Mouse (Mus musculus): ENCODE results near the gene Mill1. TPM values are rescaled to one million over a fixed set of nuclear protein-coding genes. Genes with fewer than 3 reads are reported as not detected.
"Not testable (repeated sequence)": the region's sequence is repeated elsewhere in the genome, so short reads cannot be mapped to it uniquely, and the experiment has no call there.

The Mill1 gene
- 0.12 and 0.35 TPM in 2 replicates for polyA plus RNA-seq (2015; fragmentation: Nextera tagmentation; extraction: Ambion mirVana)

GRCm38 (mm10) chr7:18245047-18245446 lies at the start of gene Mill1:
Gene Mill1, plus strand, starts transcription at chr7:18245347.
- no peaks in the 10 kb centered on the region for H3K27me3 ChIP-seq
- no peak within 1 kb of the TSS for H3K4me2 ChIP-seq (replicated peaks)
- no peaks in the 10 kb centered on the region for H3K9me3 ChIP-seq (replicated peaks)
- no peaks in the 10 kb centered on the region for H3K36me3 ChIP-seq
- no peak for ATAC-seq (ENCODE audit: insufficient number of reproducible peaks, low FRiP score, low TSS enrichment, low read depth)
- no peak within 1 kb of the TSS for H3K9ac ChIP-seq
- H3K27ac ChIP-seq (replicated peaks): no peak within 1 kb of the TSS
- no peak within 1 kb of the TSS for H3K4me3 ChIP-seq (replicated peaks)
- whole genome bisulfite sequencing: 56% methylated on average over 1 of the region's 1 CpGs
- H3K4me1 ChIP-seq: no peaks in the 10 kb centered on the region

- Histone ChIP-seq H3K4me1 (no peaks in the 10 kb centered on the region), H3K27me3 (no peaks in the 10 kb centered on the region), H3K4me2 (replicated peaks) (no peak overlapping the region), H3K9me3 (replicated peaks) (no peaks in the 10 kb centered on the region), H3K36me3 (no peaks in the 10 kb centered on the region), H3K9ac (no peak overlapping the region), H3K27ac (replicated peaks) (no peak overlapping the region), H3K4me3 (replicated peaks) (no peak overlapping the region)
- WGBS: 17% methylated on average over 9 of the region's 9 CpGs
- ATAC-seq (ENCODE audit: insufficient number of reproducible peaks, low FRiP score, low TSS enrichment, low read depth): no peak
Measured at GRCm38 (mm10) chr7:18210938-18211337, 34.2 kb upstream of the Mill1 start.

- WGBS: 48% methylated on average over 1 of the region's 1 CpGs
Measured at GRCm38 (mm10) chr7:18214699-18215098, 30.4 kb upstream of the Mill1 start.

GRCm38 (mm10) chr7:18238561-18238960 lies 6.6 kb upstream of the Mill1 start:
- Histone ChIP-seq H3K27ac (replicated peaks) (no peak overlapping the region), H3K4me2 (replicated peaks) (no peak overlapping the region), H3K36me3 (no peaks in the 10 kb centered on the region), H3K4me1 (no peaks in the 10 kb centered on the region), H3K9me3 (replicated peaks) (no peaks in the 10 kb centered on the region), H3K9ac (no peak overlapping the region), H3K27me3 (no peaks in the 10 kb centered on the region), H3K4me3 (replicated peaks) (no peak overlapping the region)
- WGBS: 61% methylated on average over 2 of the region's 2 CpGs
- no peak for ATAC-seq (ENCODE audit: insufficient number of reproducible peaks, low FRiP score, low TSS enrichment, low read depth)

More at GRCm38 (mm10) chr7:18214699-18215098, 30.4 kb upstream of the Mill1 start:
- Histone ChIP-seq H3K36me3 (no peaks in the 10 kb centered on the region), H3K4me2 (replicated peaks) (no peak overlapping the region), H3K9ac (no peak overlapping the region), H3K27ac (replicated peaks) (no peak overlapping the region), H3K27me3 (no peaks in the 10 kb centered on the region), H3K4me3 (replicated peaks) (no peak overlapping the region), H3K4me1 (no peaks in the 10 kb centered on the region), H3K9me3 (replicated peaks) (no peaks in the 10 kb centered on the region)
- ATAC-seq (ENCODE audit: insufficient number of reproducible peaks, low FRiP score, low TSS enrichment, low read depth): no peak

- no peak overlapping the region for H3K4me3 ChIP-seq (replicated peaks)
Measured at GRCm38 (mm10) chr7:18241217-18241616, 3.9 kb upstream of the Mill1 start.

GRCm38 (mm10) chr7:18243959-18244573 lies 1.1 kb upstream of the Mill1 start:
- H3K9ac ChIP-seq; H3K4me1 ChIP-seq; H3K27ac ChIP-seq (replicated peaks); H3K36me3 ChIP-seq; H3K9me3 ChIP-seq (replicated peaks); ATAC-seq (ENCODE audit: insufficient number of reproducible peaks, low FRiP score, low TSS enrichment, low read depth); H3K4me3 ChIP-seq (replicated peaks); H3K27me3 ChIP-seq; H3K4me2 ChIP-seq (replicated peaks): not testable (repeated sequence)
- 38% methylated on average over 1 of the region's 1 CpGs for WGBS

More at GRCm38 (mm10) chr7:18241217-18241616, 3.9 kb upstream of the Mill1 start:
- H3K4me1 ChIP-seq: no peaks in the 10 kb centered on the region
- no peak overlapping the region for H3K9ac ChIP-seq
- H3K27me3 ChIP-seq: no peaks in the 10 kb centered on the region
- no peaks in the 10 kb centered on the region for H3K36me3 ChIP-seq
- H3K4me2 ChIP-seq (replicated peaks): no peak overlapping the region
- 74% methylated on average over 5 of the region's 5 CpGs for WGBS
- H3K9me3 ChIP-seq (replicated peaks): no peaks in the 10 kb centered on the region
- H3K27ac ChIP-seq (replicated peaks): no peak overlapping the region
- ATAC-seq (ENCODE audit: insufficient number of reproducible peaks, low FRiP score, low TSS enrichment, low read depth): no peak

- ATAC-seq (ENCODE audit: insufficient number of reproducible peaks, low FRiP score, low TSS enrichment, low read depth): no peak
- no peak overlapping the region for H3K9ac ChIP-seq
- no peak overlapping the region for H3K4me2 ChIP-seq (replicated peaks)
- H3K27ac ChIP-seq (replicated peaks): no peak overlapping the region
- WGBS: 39% methylated on average over 1 of the region's 1 CpGs
- H3K9me3 ChIP-seq (replicated peaks): no peaks in the 10 kb centered on the region; the same call in 1 of the 2 replicates
- H3K4me3 ChIP-seq (replicated peaks): no peak overlapping the region
- no peaks in the 10 kb centered on the region for H3K4me1 ChIP-seq
- H3K36me3 ChIP-seq: no peaks in the 10 kb centered on the region
- H3K27me3 ChIP-seq: no peaks in the 10 kb centered on the region
Measured at GRCm38 (mm10) chr7:18260219-18260618, 15.1 kb downstream of the Mill1 start.

- WGBS: 55% methylated on average over 5 of the region's 5 CpGs
- H3K4me3 ChIP-seq (replicated peaks): no peak overlapping the region
- no peaks in the 10 kb centered on the region for H3K36me3 ChIP-seq
- no peaks in the 10 kb centered on the region for H3K27me3 ChIP-seq
- H3K9ac ChIP-seq: no peak overlapping the region
- no peak overlapping the region for H3K27ac ChIP-seq (replicated peaks)
- H3K4me1 ChIP-seq: no peaks in the 10 kb centered on the region
- no peak for ATAC-seq (ENCODE audit: insufficient number of reproducible peaks, low FRiP score, low TSS enrichment, low read depth)
- H3K4me2 ChIP-seq (replicated peaks): no peak overlapping the region
- peaks cover 6% of the 10 kb centered on the region; the same call in 1 of the 2 replicates for H3K9me3 ChIP-seq (replicated peaks)
Measured at GRCm38 (mm10) chr7:18265089-18265488, 19.9 kb downstream of the Mill1 start.

Other genes with a start within 250 kb of the Mill1 start
- not detected in 2 replicates for gene Ceacam13, start 235.5 kb upstream of the Mill1 start, polyA plus RNA-seq (2015; fragmentation: Nextera tagmentation; extraction: Ambion mirVana)
- not detected in 2 replicates for gene Ceacam12, start 179.4 kb upstream of the Mill1 start, polyA plus RNA-seq (2015; fragmentation: Nextera tagmentation; extraction: Ambion mirVana)
- gene Igfl3, start 68.9 kb upstream of the Mill1 start, polyA plus RNA-seq (2015; fragmentation: Nextera tagmentation; extraction: Ambion mirVana): not detected in 2 replicates
- not detected in 2 replicates for gene Psg18, start 109.7 kb downstream of the Mill1 start, polyA plus RNA-seq (2015; fragmentation: Nextera tagmentation; extraction: Ambion mirVana)
- gene Psg28, start 186.7 kb downstream of the Mill1 start, polyA plus RNA-seq (2015; fragmentation: Nextera tagmentation; extraction: Ambion mirVana): not detected in 2 replicates
- gene Psg26, start 238.8 kb downstream of the Mill1 start, polyA plus RNA-seq (2015; fragmentation: Nextera tagmentation; extraction: Ambion mirVana): not detected in 2 replicates

Measured in embryonic facial prominence, embryonic 15.5 days (tissue).